Mouse (Mus musculus) G1E (cell line): ENCODE measurements around the gene Tln1.

Experiments used
- CTCF ChIP-seq: IDR thresholded peaks from 2 replicates; pipeline ENCODE4 v1.5.1; 2012; ENCODE audit warnings: low read depth, low read length, inconsistent platforms, mixed read lengths
- GATA1 ChIP-seq: IDR thresholded peaks from 2 replicates; pipeline ENCODE4 v1.6.1; 2012; ENCODE audit warnings: borderline replicate concordance, low read length, inconsistent platforms, mixed read lengths
- GATA2 ChIP-seq: IDR thresholded peaks from 2 replicates; pipeline ENCODE4 v1.6.1; 2012; ENCODE audit warnings: low read depth, low read length, inconsistent platforms, borderline replicate concordance
- POLR2AphosphoS5 ChIP-seq: IDR thresholded peaks from 2 replicates; pipeline ENCODE4 v1.6.1; 2012; ENCODE audit warnings: low read depth, low read length, inconsistent platforms; ENCODE audit not compliant: insufficient replicate concordance
- TAL1 ChIP-seq: conservative IDR thresholded peaks from 2 replicates; pipeline ENCODE4 v1.6.1; 2012; ENCODE audit warnings: low read depth, low read length, inconsistent platforms, mixed read lengths

GRCm38 (mm10) chr4:43492821-43493185 lies 69.7 kb downstream of the Tln1 start, which contains the start of gene Ccdc107:
- TF ChIP-seq CTCF (no peak), GATA1 (no peak), GATA2 (no peak), TAL1 (no peak), POLR2AphosphoS5 (no peak)
